Mouse (Mus musculus) urinary bladder, adult 2 months (tissue): ENCODE data around the gene Gm5039. TPM values are rescaled to one million over a fixed set of nuclear protein-coding genes. Genes with fewer than 3 reads are reported as not detected.
"Not testable (repeated sequence)": the region's sequence is repeated elsewhere in the genome, so short reads cannot be mapped to it uniquely, and the experiment has no call there.

Experiments
- DNase-seq: peaks from one replicate; pipeline ENCODE4 v3.0.0; 2022; ENCODE audit warnings: low spot score
- polyA plus RNA-seq: library from polyadenylated mRNA; depleted of rRNA; stranded (reverse); fragments of >200 nt; gene quantifications from 2 replicates; pipeline ENCODE4 v1.2.3, GENCODE M21; 2012; rRNA removed

Gene Gm5039
- not detected in 2 replicates for polyA plus RNA-seq

- not testable (repeated sequence) for DNase-seq
Observed at GRCm38 (mm10) chr12:88323926-88324325, at the start of gene Gm5039. Gene Gm5039 (minus strand): TSS chr12:88324026.

GRCm38 (mm10) chr12:88372018-88372417, 48.2 kb upstream of the Gm5039 start:
- no peak for DNase-seq

- not testable (repeated sequence) for DNase-seq
Observed at GRCm38 (mm10) chr12:88370321-88370720, 46.5 kb upstream of the Gm5039 start.

GRCm38 (mm10) chr12:88369690-88370089, 45.9 kb upstream of the Gm5039 start:
- not testable (repeated sequence) for DNase-seq

GRCm38 (mm10) chr12:88368618-88369017, 44.8 kb upstream of the Gm5039 start:
- no peak for DNase-seq

- DNase-seq: no peak
Observed at GRCm38 (mm10) chr12:88367673-88368072, 43.8 kb upstream of the Gm5039 start.

GRCm38 (mm10) chr12:88361120-88361445, 37.3 kb upstream of the Gm5039 start:
- DNase-seq: no peak

GRCm38 (mm10) chr12:88360441-88361119, 36.8 kb upstream of the Gm5039 start, which contains the start of gene Adck1:
Gene Adck1 (plus strand): TSS chr12:88360554.
- DNase-seq: peak; percentile 74

GRCm38 (mm10) chr12:88354182-88354702, 30.4 kb upstream of the Gm5039 start:
- DNase-seq: no peak

GRCm38 (mm10) chr12:88341286-88341685, 17.5 kb upstream of the Gm5039 start:
- DNase-seq: not testable (repeated sequence)

GRCm38 (mm10) chr12:88336662-88337413, 13.0 kb upstream of the Gm5039 start:
- DNase-seq: not testable (repeated sequence)

- DNase-seq: no peak
Observed at GRCm38 (mm10) chr12:88314556-88314955, 9.3 kb downstream of the Gm5039 start.

- DNase-seq: not testable (repeated sequence)
Observed at GRCm38 (mm10) chr12:88297171-88297570, 26.7 kb downstream of the Gm5039 start.

- not testable (repeated sequence) for DNase-seq
Observed at GRCm38 (mm10) chr12:88293082-88293481, 30.7 kb downstream of the Gm5039 start.

- not testable (repeated sequence) for DNase-seq
Observed at GRCm38 (mm10) chr12:88285224-88285623, 38.6 kb downstream of the Gm5039 start.

GRCm38 (mm10) chr12:88274400-88274799, 49.4 kb downstream of the Gm5039 start, which contains the start of gene Gm5662:
Gene Gm5662 (minus strand): TSS chr12:88274500.
- DNase-seq: not testable (repeated sequence)

Other genes starting within 250 kb of the Gm5039 start
- not detected in 2 replicates for gene Gm16368, start 240.3 kb downstream of the Gm5039 start, polyA plus RNA-seq
- not detected in 2 replicates for gene Gm10436, start 141.9 kb downstream of the Gm5039 start, polyA plus RNA-seq
- not detected in 2 replicates for gene Gm8332, start 73.9 kb downstream of the Gm5039 start, polyA plus RNA-seq
- gene Gm5662, start 49.5 kb downstream of the Gm5039 start, polyA plus RNA-seq: not detected in 2 replicates
- 19.1 and 22.7 TPM in 2 replicates for gene Adck1, start 36.5 kb upstream of the Gm5039 start, polyA plus RNA-seq